20 mouse cellular contexts compared by ENCODE assay signal in genomic region chr7:89046405-89047217, GRCm38 (mm10).
DNase-seq lines count a peak whose midpoint lies in the region; ATAC-seq and TF ChIP-seq lines count a peak whose summit lies in the region.
"Had no signal": no experiment of that assay in that cellular context is flagged by ENCODE, and none has a peak within 500 bp of the region (broad histone marks: within the 10 kb centered on the region; RNA-seq: fewer than 3 reads in every experiment).

No protein-coding gene starts in this region.

- WGBS in hindbrain, embryonic 12.5 days: 71% methylated on average over 3 of the region's 3 CpGs
- WGBS in hindbrain, embryonic 10.5 days: 86% methylated on average over 3 of the region's 3 CpGs
- WGBS in neural tube, embryonic 14.5 days: 57% methylated on average over 3 of the region's 3 CpGs
- WGBS in neural tube, embryonic 15.5 days: 58% methylated on average over 3 of the region's 3 CpGs
- WGBS in hindbrain, embryonic 15.5 days: 62% methylated on average over 3 of the region's 3 CpGs
- WGBS in lung, postnatal 0 days: 68% methylated on average over 3 of the region's 3 CpGs

- H3K4me3 ChIP-seq in hindbrain, embryonic 12.5 days: no peak overlapping the region
- H3K4me3 ChIP-seq in hindbrain, embryonic 10.5 days: no peak overlapping the region
- no peak overlapping the region for H3K4me3 ChIP-seq in neural tube, embryonic 14.5 days (ENCODE audit: low read depth, low read length)
- H3K4me3 ChIP-seq in neural tube, embryonic 15.5 days (replicated peaks): no peak overlapping the region
- no peak overlapping the region for H3K4me3 ChIP-seq in hindbrain, embryonic 15.5 days
- H3K4me3 ChIP-seq in lung, postnatal 0 days (ENCODE audit: low read depth, low read length): no peak overlapping the region
- H3K4me3 ChIP-seq: embryonic facial prominence, embryonic 13.5 days; heart, embryonic 10.5 days; limb, embryonic 13.5 days; liver, embryonic 12.5 days had no signal

- TF ChIP-seq EP300 in lung, postnatal 0 days (IDR thresholded peaks at IDR 0.05): no peak

- no peak overlapping the region for H3K9ac ChIP-seq in hindbrain, embryonic 12.5 days
- H3K9ac ChIP-seq in neural tube, embryonic 14.5 days (replicated peaks; ENCODE audit: low read depth, low read length): no peak overlapping the region
- no peak overlapping the region for H3K9ac ChIP-seq in neural tube, embryonic 15.5 days (replicated peaks)
- no peak overlapping the region for H3K9ac ChIP-seq in hindbrain, embryonic 15.5 days
- no peak overlapping the region for H3K9ac ChIP-seq in lung, postnatal 0 days (replicated peaks; ENCODE audit: low read depth)
- H3K9ac ChIP-seq: embryonic facial prominence, embryonic 13.5 days; limb, embryonic 13.5 days; liver, embryonic 12.5 days had no signal

- no peak overlapping the region for H3K27ac ChIP-seq in hindbrain, embryonic 12.5 days
- H3K27ac ChIP-seq in hindbrain, embryonic 10.5 days: no peak overlapping the region
- H3K27ac ChIP-seq in neural tube, embryonic 14.5 days (ENCODE audit: low read depth, low read length): no peak overlapping the region
- no peak overlapping the region for H3K27ac ChIP-seq in neural tube, embryonic 15.5 days (replicated peaks)
- no peak overlapping the region for H3K27ac ChIP-seq in hindbrain, embryonic 15.5 days (replicated peaks)
- H3K27ac ChIP-seq in lung, postnatal 0 days (ENCODE audit: low read length): no peak overlapping the region
- H3K27ac ChIP-seq: embryonic facial prominence, embryonic 13.5 days; heart, embryonic 10.5 days; limb, embryonic 13.5 days; liver, embryonic 12.5 days had no signal

- peak; percentile 56; the same call in 1 of the 2 replicates for ATAC-seq in hindbrain, embryonic 12.5 days (ENCODE audit: low FRiP score)
- peak; percentile 73; the same call in 1 of the 2 replicates for ATAC-seq in neural tube, embryonic 14.5 days (ENCODE audit: low read depth)
- ATAC-seq in neural tube, embryonic 15.5 days (ENCODE audit: low FRiP score): no peak
- peak; percentile 62; the same call in 1 of the 2 replicates for ATAC-seq in hindbrain, embryonic 15.5 days (ENCODE audit: low FRiP score, low read depth)
- ATAC-seq in lung, postnatal 0 days: no peak
- ATAC-seq: intestine, postnatal 0 days; liver, embryonic 12.5 days; Patski had no signal

- no peaks in the 10 kb centered on the region for H3K4me1 ChIP-seq in hindbrain, embryonic 12.5 days
- H3K4me1 ChIP-seq in hindbrain, embryonic 10.5 days (replicated peaks): no peaks in the 10 kb centered on the region
- no peaks in the 10 kb centered on the region for H3K4me1 ChIP-seq in neural tube, embryonic 14.5 days (ENCODE audit: control insufficient read depth, insufficient read depth, low read length)
- H3K4me1 ChIP-seq in neural tube, embryonic 15.5 days: no peaks in the 10 kb centered on the region
- H3K4me1 ChIP-seq in hindbrain, embryonic 15.5 days (replicated peaks): no peaks in the 10 kb centered on the region
- H3K4me1 ChIP-seq in lung, postnatal 0 days (ENCODE audit: insufficient read depth, low read depth, low read length): no peaks in the 10 kb centered on the region
- H3K4me1 ChIP-seq: heart, embryonic 10.5 days; limb, embryonic 13.5 days; liver, embryonic 12.5 days had no signal

- no peak overlapping the region for H3K4me2 ChIP-seq in hindbrain, embryonic 12.5 days (replicated peaks)
- H3K4me2 ChIP-seq in neural tube, embryonic 14.5 days (ENCODE audit: low read depth, low read length): no peak overlapping the region
- H3K4me2 ChIP-seq in neural tube, embryonic 15.5 days: no peak overlapping the region
- H3K4me2 ChIP-seq in hindbrain, embryonic 15.5 days: no peak overlapping the region
- H3K4me2 ChIP-seq in lung, postnatal 0 days (replicated peaks; ENCODE audit: low read depth, low read length): no peak overlapping the region
- H3K4me2 ChIP-seq: embryonic facial prominence, embryonic 13.5 days; limb, embryonic 13.5 days; liver, embryonic 12.5 days had no signal

- DNase-seq in hindbrain, embryonic 10.5 days (ENCODE audit: low spot score): no peak
- DNase-seq in lung, postnatal 0 days (ENCODE audit: low spot score): no peak
- no peak for DNase-seq in heart, adult 11 months
- DNase-seq: adrenal gland, adult 8-10 months; cerebellum, adult 2 months; cerebellum, postnatal 25 days; kidney, postnatal 25 days; lung, adult 18-20 months; lung, postnatal 14 days; thymus, postnatal 25 days had no signal

- no peaks in the 10 kb centered on the region for H3K36me3 ChIP-seq in hindbrain, embryonic 12.5 days
- H3K36me3 ChIP-seq in hindbrain, embryonic 10.5 days: no peaks in the 10 kb centered on the region
- no peaks in the 10 kb centered on the region for H3K36me3 ChIP-seq in neural tube, embryonic 14.5 days (ENCODE audit: control insufficient read depth, insufficient read depth, low read length)
- no peaks in the 10 kb centered on the region for H3K36me3 ChIP-seq in neural tube, embryonic 15.5 days
- no peaks in the 10 kb centered on the region for H3K36me3 ChIP-seq in hindbrain, embryonic 15.5 days
- no peaks in the 10 kb centered on the region for H3K36me3 ChIP-seq in lung, postnatal 0 days (ENCODE audit: insufficient read depth, low read length)
- H3K36me3 ChIP-seq: embryonic facial prominence, embryonic 13.5 days; heart, embryonic 10.5 days; limb, embryonic 13.5 days; liver, embryonic 12.5 days had no signal

- no peak for TF ChIP-seq CTCF in lung, postnatal 0 days (IDR thresholded peaks at IDR 0.05)

- no peaks in the 10 kb centered on the region for H3K27me3 ChIP-seq in hindbrain, embryonic 12.5 days
- H3K27me3 ChIP-seq in hindbrain, embryonic 10.5 days (ENCODE audit: insufficient read depth, poor library complexity, severe bottlenecking): no peaks in the 10 kb centered on the region
- H3K27me3 ChIP-seq in neural tube, embryonic 14.5 days (ENCODE audit: control insufficient read depth, insufficient read depth, low read length): no peaks in the 10 kb centered on the region
- no peaks in the 10 kb centered on the region for H3K27me3 ChIP-seq in neural tube, embryonic 15.5 days (replicated peaks)
- no peaks in the 10 kb centered on the region for H3K27me3 ChIP-seq in hindbrain, embryonic 15.5 days
- no peaks in the 10 kb centered on the region for H3K27me3 ChIP-seq in lung, postnatal 0 days (replicated peaks; ENCODE audit: insufficient read depth, low read length)
- H3K27me3 ChIP-seq: embryonic facial prominence, embryonic 13.5 days; limb, embryonic 13.5 days; liver, embryonic 12.5 days had no signal

- no peaks in the 10 kb centered on the region for H3K9me3 ChIP-seq in hindbrain, embryonic 12.5 days (replicated peaks)
- H3K9me3 ChIP-seq in hindbrain, embryonic 10.5 days: no peaks in the 10 kb centered on the region
- H3K9me3 ChIP-seq in neural tube, embryonic 14.5 days (ENCODE audit: control insufficient read depth, low read length): no peaks in the 10 kb centered on the region
- no peaks in the 10 kb centered on the region for H3K9me3 ChIP-seq in neural tube, embryonic 15.5 days (replicated peaks)
- no peaks in the 10 kb centered on the region for H3K9me3 ChIP-seq in hindbrain, embryonic 15.5 days
- H3K9me3 ChIP-seq in lung, postnatal 0 days (ENCODE audit: low read length): no peaks in the 10 kb centered on the region
- H3K9me3 ChIP-seq: embryonic facial prominence, embryonic 13.5 days; heart, embryonic 10.5 days; limb, embryonic 13.5 days; liver, embryonic 12.5 days had no signal

Comparison
In these comparisons a context has a peak if more than half of its experiments do, and no peak if none do; other contexts are left out.
1. ATAC-seq: peak in hindbrain, embryonic 12.5 days (single experiment), neural tube, embryonic 14.5 days (single experiment) and hindbrain, embryonic 15.5 days (single experiment); none in neural tube, embryonic 15.5 days (single experiment) and lung, postnatal 0 days (single experiment).